Mouse (Mus musculus) liver, embryonic 11.5 days (tissue): Measurements from ENCODE around the gene Tdrkh. TPM values are rescaled to one million over a fixed set of nuclear protein-coding genes. Genes with fewer than 3 reads are reported as not detected.

Experiments used
- ATAC-seq: fragments of 200-750 bp; cut with Nextera tagmentation; replicated peaks from 2 replicates; pipeline ENCODE4 v1.8.0; 2017; ENCODE audit warnings: moderate number of reproducible peaks, mild to moderate bottlenecking, moderate TSS enrichment, moderate library complexity; ENCODE audit not compliant: low FRiP score
- DNase-seq: peaks from one replicate; pipeline ENCODE4 v3.0.0-alpha.2; 2017; ENCODE audit warnings: low spot score
- H3K27ac ChIP-seq: fragments of 300-500 bp; sonication (generic); 2 replicates; pipeline ENCODE4 v1.5.1; 2014; ENCODE audit warnings: mild to moderate bottlenecking, low read depth, low read length, control low read depth
- H3K27me3 ChIP-seq: fragments of 300-500 bp; sonication (generic); replicated peaks from 2 replicates; pipeline ENCODE4 v1.6.1; 2014; ENCODE audit warnings: low read length, mixed read lengths; ENCODE audit not compliant: control insufficient read depth, insufficient read depth
- H3K36me3 ChIP-seq: fragments of 300-500 bp; sonication (generic); 2 replicates; pipeline ENCODE4 v1.6.1; 2014; ENCODE audit warnings: mild to moderate bottlenecking, low read length, moderate library complexity, mixed read lengths; ENCODE audit not compliant: control insufficient read depth, insufficient read depth
- H3K4me1 ChIP-seq: fragments of 300-500 bp; sonication (generic); replicated peaks from 2 replicates; pipeline ENCODE4 v1.6.1; 2014; ENCODE audit warnings: low read length, mixed read lengths; ENCODE audit not compliant: control insufficient read depth, insufficient read depth
- H3K4me2 ChIP-seq: fragments of 300-500 bp; sonication (generic); 2 replicates; pipeline ENCODE4 v1.6.1; 2014; ENCODE audit warnings: mild to moderate bottlenecking, control low read depth, moderate library complexity
- H3K4me3 ChIP-seq: fragments of 300-500 bp; sonication (generic); 2 replicates; pipeline ENCODE4 v1.5.1; 2014; ENCODE audit warnings: low read depth, low read length, control low read depth
- H3K9ac ChIP-seq: fragments of 300-500 bp; sonication (generic); 2 replicates; pipeline ENCODE4 v1.6.1; 2014; ENCODE audit warnings: low read depth, low read length, control low read depth
- H3K9me3 ChIP-seq: fragments of 300-500 bp; sonication (generic); 2 replicates; pipeline ENCODE4 v1.6.1; 2016; ENCODE audit warnings: low read length, inconsistent platforms, mixed read lengths; ENCODE audit not compliant: control insufficient read depth
- WGBS: fragments of 180-500 bp; shearing (Covaris S2); extraction: QIAGEN DNeasy Blood & Tissue Kit; methylation state at CpG from one replicate; pipeline ENCODE4 v1.1.7; 2014; 5-methylcytosine and 5-hydroxymethylcytosine counted together
- polyA plus RNA-seq: library from polyadenylated mRNA; unstranded; fragments of >200 nt; fragmentation: Nextera tagmentation; extraction: Ambion mirVana; gene quantifications from 2 replicates; pipeline ENCODE4 v1.2.1, GENCODE M21; 2014

Gene Tdrkh
- polyA plus RNA-seq, 1 experiment from 2014 or later = 10.4 TPM

- peaks cover 5% of the 10 kb centered on the region for H3K27me3 ChIP-seq
- no peak for DNase-seq
- no peaks in the 10 kb centered on the region for H3K9me3 ChIP-seq
- H3K36me3 ChIP-seq = no peaks in the 10 kb centered on the region
- no peak for ATAC-seq
- H3K4me2 ChIP-seq = no peak overlapping the region
- no peaks in the 10 kb centered on the region; the same call in 1 of the 2 replicates for H3K4me1 ChIP-seq
- no peak overlapping the region for H3K9ac ChIP-seq
- H3K4me3 ChIP-seq = no peak overlapping the region
- 54% methylated on average over 5 of the region's 5 CpGs for WGBS
- H3K27ac ChIP-seq = no peak overlapping the region
Measured at GRCm38 (mm10) chr3:94473567-94474232, 60.6 kb downstream of the Tdrkh start.

- Histone ChIP-seq H3K9me3 (no peaks in the 10 kb centered on the region), H3K36me3 (no peaks in the 10 kb centered on the region), H3K4me3 (no peak overlapping the region), H3K9ac (no peak overlapping the region), H3K4me1 (no peaks in the 10 kb centered on the region; the same call in 1 of the 2 replicates), H3K27ac (no peak overlapping the region), H3K27me3 (peaks cover 32% of the 10 kb centered on the region), H3K4me2 (no peak overlapping the region)
- no peak for DNase-seq
- ATAC-seq = no peak
- 43% methylated on average over 8 of the region's 8 CpGs for WGBS
Measured at GRCm38 (mm10) chr3:94476301-94477035, 63.4 kb downstream of the Tdrkh start.

- WGBS = 65% methylated on average over 4 of the region's 4 CpGs
- DNase-seq (no peak), ATAC-seq (no peak)
- Histone ChIP-seq H3K4me2 (no peak overlapping the region), H3K27me3 (peaks cover 36% of the 10 kb centered on the region), H3K4me3 (no peak overlapping the region), H3K9ac (no peak overlapping the region), H3K9me3 (no peaks in the 10 kb centered on the region), H3K36me3 (no peaks in the 10 kb centered on the region), H3K27ac (no peak overlapping the region), H3K4me1 (no peaks in the 10 kb centered on the region; the same call in 1 of the 2 replicates)
Measured at GRCm38 (mm10) chr3:94477444-94477843, 64.4 kb downstream of the Tdrkh start.

- Histone ChIP-seq H3K27me3 (peaks cover 36% of the 10 kb centered on the region), H3K36me3 (no peaks in the 10 kb centered on the region), H3K9ac (no peak within 1 kb of the TSS), H3K4me2 (peak within 1 kb of the TSS; percentile 4), H3K4me1 (no peaks in the 10 kb centered on the region; the same call in 1 of the 2 replicates), H3K27ac (no peak within 1 kb of the TSS), H3K9me3 (no peaks in the 10 kb centered on the region), H3K4me3 (no peak within 1 kb of the TSS)
- ATAC-seq = peak; percentile 73
- peak; percentile 42 for DNase-seq
- WGBS = 4% methylated on average over 13 of the region's 14 CpGs
Measured at GRCm38 (mm10) chr3:94477981-94478422, 64.9 kb downstream of the Tdrkh start, which contains the start of gene Celf3. Celf3 (plus strand) TSS chr3:94478295.

GRCm38 (mm10) chr3:94478591-94479169 lies 65.6 kb downstream of the Tdrkh start:
- Histone ChIP-seq H3K27me3 (peaks cover 36% of the 10 kb centered on the region), H3K4me1 (no peaks in the 10 kb centered on the region; the same call in 1 of the 2 replicates), H3K27ac (no peak overlapping the region), H3K4me2 (no peak overlapping the region), H3K4me3 (no peak overlapping the region), H3K9ac (no peak overlapping the region), H3K9me3 (no peaks in the 10 kb centered on the region), H3K36me3 (no peaks in the 10 kb centered on the region)
- ATAC-seq (no peak), DNase-seq (no peak)
- 15% methylated on average over 9 of the region's 9 CpGs for WGBS

- Histone ChIP-seq H3K9me3 (no peaks in the 10 kb centered on the region), H3K4me3 (no peak overlapping the region), H3K27me3 (peaks cover 36% of the 10 kb centered on the region), H3K4me1 (no peaks in the 10 kb centered on the region; the same call in 1 of the 2 replicates), H3K9ac (no peak overlapping the region), H3K36me3 (no peaks in the 10 kb centered on the region), H3K4me2 (peak overlapping the region; percentile 43), H3K27ac (no peak overlapping the region)
- DNase-seq (peak; percentile 51), ATAC-seq (no peak)
- WGBS = 6% methylated on average over 11 of the region's 11 CpGs
Measured at GRCm38 (mm10) chr3:94479564-94479963, 66.5 kb downstream of the Tdrkh start.

GRCm38 (mm10) chr3:94480291-94480884 lies 67.3 kb downstream of the Tdrkh start, which contains the start of gene Riiad1:
Riiad1 (minus strand) TSS chr3:94480341.
- Histone ChIP-seq H3K36me3 (no peaks in the 10 kb centered on the region), H3K4me3 (no peak within 1 kb of the TSS), H3K4me1 (no peaks in the 10 kb centered on the region; the same call in 1 of the 2 replicates), H3K4me2 (peak within 1 kb of the TSS; percentile 43), H3K9ac (no peak within 1 kb of the TSS), H3K9me3 (no peaks in the 10 kb centered on the region), H3K27ac (no peak within 1 kb of the TSS), H3K27me3 (peaks cover 36% of the 10 kb centered on the region)
- no peak for DNase-seq
- WGBS = 11% methylated on average over 16 of the region's 16 CpGs
- ATAC-seq = no peak

- no peaks in the 10 kb centered on the region for H3K9me3 ChIP-seq
- 60% methylated on average over 4 of the region's 4 CpGs for whole genome bisulfite sequencing
- H3K27me3 ChIP-seq = peaks cover 36% of the 10 kb centered on the region
- H3K36me3 ChIP-seq = no peaks in the 10 kb centered on the region
- H3K9ac ChIP-seq = no peak overlapping the region
- no peak overlapping the region for H3K27ac ChIP-seq
- H3K4me3 ChIP-seq = no peak overlapping the region
- no peaks in the 10 kb centered on the region; the same call in 1 of the 2 replicates for H3K4me1 ChIP-seq
- ATAC-seq (no peak), DNase-seq (no peak)
- H3K4me2 ChIP-seq = no peak overlapping the region
Measured at GRCm38 (mm10) chr3:94481429-94481828, 68.4 kb downstream of the Tdrkh start.
